Mouse (Mus musculus) lung, postnatal 0 days (tissue): Measurements from ENCODE around the gene Rbbp9.

Experiments used
- CTCF ChIP-seq: IDR thresholded peaks from 2 replicates; pipeline ENCODE4 v1.5.1; 2016; ENCODE audit warnings: antibody characterized with exemption, mild to moderate bottlenecking
- EP300 ChIP-seq: IDR thresholded peaks from 2 replicates; pipeline ENCODE4 v1.6.1; 2016; ENCODE audit warnings: antibody characterized with exemption, mild to moderate bottlenecking, control low read depth

DNA sequence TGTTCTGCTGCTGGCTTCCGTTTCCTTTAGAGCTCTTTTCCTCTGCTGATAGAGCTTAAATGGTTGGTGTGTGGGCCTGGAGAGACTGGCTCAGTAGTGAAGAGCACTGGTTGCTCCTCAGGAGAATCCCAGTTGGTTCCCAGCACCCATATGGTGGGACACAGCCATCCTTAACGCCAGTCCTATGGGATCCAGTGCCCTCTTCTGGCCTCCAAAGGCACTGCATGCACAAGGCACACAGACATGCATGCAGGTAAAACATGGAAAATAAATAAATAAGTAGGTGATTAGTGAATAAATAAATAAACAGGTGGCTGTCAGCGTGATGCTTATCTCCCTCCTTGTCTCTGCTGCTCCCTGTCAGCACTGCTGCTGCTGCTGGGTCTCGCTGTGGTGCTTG lies 38.1 kb upstream of the Rbbp9 start:
- TF ChIP-seq EP300 (no peak), CTCF (peak; percentile 51)
